In genomic region chr2:77711751-77712150, GRCm38 (mm10) we compare ENCODE assay signal across 23 mouse cellular contexts.
"Had no signal": no experiment of that assay in that cellular context is flagged by ENCODE, and none has a peak within 500 bp of the region (broad histone marks: within the 10 kb centered on the region; RNA-seq: fewer than 3 reads in every experiment).

No protein-coding gene starts in this region.

- H3K36me3 ChIP-seq: kidney, embryonic 15.5 days; limb, embryonic 12.5 days; limb, embryonic 15.5 days; midbrain, embryonic 12.5 days; midbrain, embryonic 15.5 days; neural tube, embryonic 12.5 days; neural tube, embryonic 15.5 days had no signal

- ATAC-seq: liver, postnatal 0 days; lung, postnatal 0 days; midbrain, embryonic 15.5 days had no signal

- H3K9me3 ChIP-seq: kidney, embryonic 15.5 days; limb, embryonic 12.5 days; limb, embryonic 15.5 days; midbrain, embryonic 12.5 days; midbrain, embryonic 15.5 days; neural tube, embryonic 12.5 days; neural tube, embryonic 15.5 days had no signal

- H3K27ac ChIP-seq: kidney, embryonic 15.5 days; left cerebral cortex, adult 2 months; limb, embryonic 12.5 days; limb, embryonic 15.5 days; liver, embryonic 14.5 days; macrophage; midbrain, embryonic 12.5 days; midbrain, embryonic 15.5 days; neural tube, embryonic 12.5 days; neural tube, embryonic 15.5 days; stomach, postnatal 0 days had no signal

- DNase-seq: kidney, adult 8-10 months; kidney, postnatal 10 days; kidney, postnatal 36 days; layer of hippocampus, postnatal 36 days; left cerebral cortex, postnatal 4 days; liver, postnatal 0 days; lung, embryonic 14.5 days; right cerebral cortex, adult 18-20 months; right cerebral cortex, postnatal 25 days; thymus, adult 2 months; thymus, postnatal 25 days had no signal

- H3K4me3 ChIP-seq: kidney, embryonic 15.5 days; left cerebral cortex, adult 2 months; limb, embryonic 12.5 days; limb, embryonic 15.5 days; midbrain, embryonic 12.5 days; midbrain, embryonic 15.5 days; neural tube, embryonic 12.5 days; neural tube, embryonic 15.5 days had no signal

- H3K9ac ChIP-seq: kidney, embryonic 15.5 days; limb, embryonic 12.5 days; limb, embryonic 15.5 days; liver, embryonic 14.5 days; liver, postnatal 0 days; lung, embryonic 14.5 days; midbrain, embryonic 12.5 days; midbrain, embryonic 15.5 days; neural tube, embryonic 12.5 days; neural tube, embryonic 15.5 days had no signal

- H3K27me3 ChIP-seq: kidney, embryonic 15.5 days; limb, embryonic 12.5 days; limb, embryonic 15.5 days; midbrain, embryonic 12.5 days; midbrain, embryonic 15.5 days; neural tube, embryonic 12.5 days; neural tube, embryonic 15.5 days had no signal

- H3K4me1 ChIP-seq: limb, embryonic 15.5 days; midbrain, embryonic 12.5 days; neural tube, embryonic 12.5 days had no signal
